Mouse (Mus musculus) lung, embryonic 14.5 days (tissue): Measurements from ENCODE around the gene Pappa. TPM values are rescaled to one million over a fixed set of nuclear protein-coding genes. Genes with fewer than 3 reads are reported as not detected.
A peak's percentile ranks its signal among the peaks of the same experiment; 100 is the strongest.

Experiments
- ATAC-seq: fragments of 200-750 bp; cut with Nextera tagmentation; 2 replicates; pipeline ENCODE4 v1.8.0; 2017; ENCODE audit warnings: mild to moderate bottlenecking, moderate TSS enrichment, moderate library complexity; ENCODE audit not compliant: insufficient read depth
- DNase-seq: peaks from one replicate; pipeline ENCODE4 v3.0.0-alpha.2; 2015
- H3K27ac ChIP-seq: fragments of 300-500 bp; sonication (generic); 2 replicates; pipeline ENCODE4 v1.5.1; 2014; ENCODE audit warnings: low read depth, mild to moderate bottlenecking, moderate library complexity
- H3K27me3 ChIP-seq: fragments of 300-500 bp; sonication (generic); 2 replicates; pipeline ENCODE4 v1.6.1; 2014; ENCODE audit warnings: low read length, control low read depth; ENCODE audit not compliant: insufficient read depth
- H3K36me3 ChIP-seq: fragments of 300-500 bp; sonication (generic); 2 replicates; pipeline ENCODE4 v1.6.1; 2014; ENCODE audit warnings: control low read depth; ENCODE audit not compliant: insufficient read depth
- H3K4me1 ChIP-seq: fragments of 300-500 bp; sonication (generic); 2 replicates; pipeline ENCODE4 v1.6.1; 2014; ENCODE audit warnings: antibody characterized with exemption, control low read depth; ENCODE audit not compliant: insufficient read depth
- H3K4me2 ChIP-seq: fragments of 300-500 bp; sonication (generic); 2 replicates; pipeline ENCODE4 v1.6.1; 2014; ENCODE audit warnings: mild to moderate bottlenecking
- H3K4me3 ChIP-seq: fragments of 300-500 bp; sonication (generic); 2 replicates; pipeline ENCODE4 v1.5.1; 2014; ENCODE audit warnings: low read depth, low read length
- H3K9ac ChIP-seq: fragments of 300-500 bp; sonication (generic); 2 replicates; pipeline ENCODE4 v1.6.1; 2014
- H3K9me3 ChIP-seq: fragments of 300-500 bp; sonication (generic); 2 replicates; pipeline ENCODE4 v1.6.1; 2016; ENCODE audit warnings: low read depth, low read length, control low read depth
- CTCF ChIP-seq: IDR thresholded peaks from 2 replicates; pipeline ENCODE4 v1.5.1; 2016; ENCODE audit warnings: antibody characterized with exemption, low read depth
- WGBS: fragments of 180-500 bp; shearing (Covaris S2); extraction: QIAGEN DNeasy Blood & Tissue Kit; methylation state at CpG from one replicate; pipeline ENCODE4 v1.1.7; 2014; 5-methylcytosine and 5-hydroxymethylcytosine counted together
- polyA plus RNA-seq: library from polyadenylated mRNA; unstranded; fragments of >200 nt; fragmentation: Nextera tagmentation; extraction: Ambion mirVana; gene quantifications from 2 replicates; pipeline ENCODE4 v1.2.1, GENCODE M21; 2014

Gene Pappa
- polyA plus RNA-seq, 1 experiment from 2014 or later, result 2.4 TPM

GRCm38 (mm10) chr4:65372731-65373130 is 248.8 kb downstream of the Pappa start:
- H3K4me2 ChIP-seq, result no peak overlapping the region
- H3K36me3 ChIP-seq, result no peaks in the 10 kb centered on the region
- TF ChIP-seq CTCF, result no peak
- WGBS, result 63% methylated on average over 3 of the region's 3 CpGs
- H3K27ac ChIP-seq, result no peak overlapping the region
- DNase-seq (peak; percentile 24), ATAC-seq (no peak)
- H3K4me1 ChIP-seq, result no peaks in the 10 kb centered on the region
- no peaks in the 10 kb centered on the region for H3K27me3 ChIP-seq
- no peak overlapping the region for H3K9ac ChIP-seq
- no peak overlapping the region for H3K4me3 ChIP-seq
- no peaks in the 10 kb centered on the region for H3K9me3 ChIP-seq

GRCm38 (mm10) chr4:65373841-65374240 is 249.9 kb downstream of the Pappa start:
- Histone ChIP-seq H3K4me2 (no peak overlapping the region), H3K9me3 (no peaks in the 10 kb centered on the region), H3K36me3 (no peaks in the 10 kb centered on the region), H3K4me3 (no peak overlapping the region), H3K9ac (no peak overlapping the region), H3K27me3 (no peaks in the 10 kb centered on the region), H3K27ac (no peak overlapping the region), H3K4me1 (no peaks in the 10 kb centered on the region)
- DNase-seq (no peak), ATAC-seq (no peak)
- no peak for TF ChIP-seq CTCF
- WGBS, result 45% methylated on average over 1 of the region's 1 CpGs

- WGBS, result 84% methylated on average over 2 of the region's 2 CpGs
- no peaks in the 10 kb centered on the region for H3K9me3 ChIP-seq
- no peak overlapping the region for H3K9ac ChIP-seq
- no peak for TF ChIP-seq CTCF
- ATAC-seq (no peak), DNase-seq (no peak)
- no peak overlapping the region for H3K4me2 ChIP-seq
- H3K4me1 ChIP-seq, result no peaks in the 10 kb centered on the region
- no peak overlapping the region for H3K27ac ChIP-seq
- no peaks in the 10 kb centered on the region for H3K27me3 ChIP-seq
- H3K4me3 ChIP-seq, result no peak overlapping the region
- H3K36me3 ChIP-seq, result no peaks in the 10 kb centered on the region
Measured at GRCm38 (mm10) chr4:65376571-65376970, 252.6 kb downstream of the Pappa start.

GRCm38 (mm10) chr4:65379461-65379860 is 255.5 kb downstream of the Pappa start:
- no peak for DNase-seq
- no peak overlapping the region for H3K4me2 ChIP-seq
- 87% methylated on average over 4 of the region's 4 CpGs for WGBS
- H3K27ac ChIP-seq, result no peak overlapping the region
- H3K27me3 ChIP-seq, result no peaks in the 10 kb centered on the region
- no peak overlapping the region for H3K9ac ChIP-seq
- H3K4me1 ChIP-seq, result no peaks in the 10 kb centered on the region
- no peaks in the 10 kb centered on the region for H3K9me3 ChIP-seq
- TF ChIP-seq CTCF, result no peak
- no peak for ATAC-seq
- no peak overlapping the region for H3K4me3 ChIP-seq
- no peaks in the 10 kb centered on the region for H3K36me3 ChIP-seq

- Histone ChIP-seq H3K27me3 (no peaks in the 10 kb centered on the region), H3K9me3 (no peaks in the 10 kb centered on the region), H3K4me3 (no peak overlapping the region), H3K4me1 (no peaks in the 10 kb centered on the region), H3K9ac (no peak overlapping the region), H3K27ac (no peak overlapping the region), H3K36me3 (no peaks in the 10 kb centered on the region), H3K4me2 (no peak overlapping the region)
- no peak for ATAC-seq
- TF ChIP-seq CTCF, result no peak
- DNase-seq, result no peak
- WGBS, result 75% methylated on average over 4 of the region's 4 CpGs
Measured at GRCm38 (mm10) chr4:65383070-65383469, 259.1 kb downstream of the Pappa start.

GRCm38 (mm10) chr4:65391001-65391400 is 267.0 kb downstream of the Pappa start:
- Histone ChIP-seq H3K4me1 (no peaks in the 10 kb centered on the region), H3K27ac (no peak overlapping the region), H3K4me2 (no peak overlapping the region), H3K27me3 (no peaks in the 10 kb centered on the region), H3K9ac (no peak overlapping the region), H3K4me3 (no peak overlapping the region), H3K9me3 (no peaks in the 10 kb centered on the region), H3K36me3 (no peaks in the 10 kb centered on the region)
- ATAC-seq, result no peak
- no peak for TF ChIP-seq CTCF
- 62% methylated on average over 4 of the region's 4 CpGs for WGBS
- no peak for DNase-seq

GRCm38 (mm10) chr4:65396806-65397205 is 272.8 kb downstream of the Pappa start:
- TF ChIP-seq CTCF, result no peak
- Histone ChIP-seq H3K4me3 (no peak overlapping the region), H3K27ac (no peak overlapping the region), H3K27me3 (no peaks in the 10 kb centered on the region), H3K36me3 (no peaks in the 10 kb centered on the region), H3K9me3 (no peaks in the 10 kb centered on the region), H3K4me1 (no peaks in the 10 kb centered on the region), H3K4me2 (no peak overlapping the region), H3K9ac (no peak overlapping the region)
- 53% methylated on average over 3 of the region's 3 CpGs for WGBS
- ATAC-seq (no peak), DNase-seq (no peak)

GRCm38 (mm10) chr4:65399457-65399856 is 275.5 kb downstream of the Pappa start:
- 80% methylated on average over 4 of the region's 4 CpGs for WGBS
- Histone ChIP-seq H3K9me3 (no peaks in the 10 kb centered on the region), H3K4me2 (no peak overlapping the region), H3K36me3 (no peaks in the 10 kb centered on the region), H3K27me3 (no peaks in the 10 kb centered on the region), H3K4me1 (no peaks in the 10 kb centered on the region), H3K9ac (no peak overlapping the region), H3K4me3 (no peak overlapping the region), H3K27ac (no peak overlapping the region)
- no peak for DNase-seq
- no peak for ATAC-seq
- no peak for TF ChIP-seq CTCF
